Mouse (Mus musculus) testis, postnatal 14 days (tissue): ENCODE results near the gene Cacng4.
A peak's percentile ranks its signal among the peaks of the same experiment; 100 is the strongest.

Experiments
- DNase-seq: peaks from one replicate; pipeline ENCODE4 v3.0.0; 2021; ENCODE audit warnings: low spot score

The Cacng4 gene

DNA sequence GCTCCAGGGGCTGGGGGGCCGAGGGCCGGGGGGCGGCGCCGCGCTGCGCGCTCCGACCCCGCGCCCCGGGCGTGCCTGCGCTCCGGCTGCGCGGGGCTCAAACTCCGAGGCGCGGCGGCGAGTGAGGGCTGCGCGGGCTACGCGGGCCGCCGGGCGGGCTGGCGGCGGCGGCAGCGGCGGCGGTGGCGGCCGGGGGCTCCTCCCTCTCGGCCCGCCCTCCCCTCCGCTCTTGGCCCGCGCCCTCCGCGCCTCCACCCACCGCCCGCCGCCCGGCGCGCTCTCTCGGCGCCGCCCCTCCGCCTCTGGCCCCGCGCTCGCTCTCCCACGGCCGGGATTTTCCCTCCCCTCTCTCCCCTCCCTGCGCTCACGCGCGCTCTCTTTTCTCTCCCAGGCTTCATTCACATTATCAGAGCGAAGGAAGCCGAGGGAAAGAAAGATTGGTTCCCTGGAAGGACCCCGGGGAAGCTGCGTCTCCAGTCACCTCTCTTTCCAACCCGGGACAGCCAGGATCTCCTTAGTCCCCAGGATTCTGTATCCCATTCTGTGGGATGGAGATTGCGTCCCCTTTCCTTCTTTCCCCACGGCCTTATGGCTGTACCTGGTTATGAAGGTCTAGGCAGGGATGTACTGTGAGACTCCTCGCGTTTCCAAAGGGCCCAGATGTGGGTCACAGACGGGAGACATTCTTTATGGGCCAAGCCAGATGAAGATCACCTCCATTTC, at the start of gene Cacng4:
Gene Cacng4, minus strand, starts transcription at position 11 of the 723 bp plus-strand sequence.
- DNase-seq, result peak; percentile 38

DNA sequence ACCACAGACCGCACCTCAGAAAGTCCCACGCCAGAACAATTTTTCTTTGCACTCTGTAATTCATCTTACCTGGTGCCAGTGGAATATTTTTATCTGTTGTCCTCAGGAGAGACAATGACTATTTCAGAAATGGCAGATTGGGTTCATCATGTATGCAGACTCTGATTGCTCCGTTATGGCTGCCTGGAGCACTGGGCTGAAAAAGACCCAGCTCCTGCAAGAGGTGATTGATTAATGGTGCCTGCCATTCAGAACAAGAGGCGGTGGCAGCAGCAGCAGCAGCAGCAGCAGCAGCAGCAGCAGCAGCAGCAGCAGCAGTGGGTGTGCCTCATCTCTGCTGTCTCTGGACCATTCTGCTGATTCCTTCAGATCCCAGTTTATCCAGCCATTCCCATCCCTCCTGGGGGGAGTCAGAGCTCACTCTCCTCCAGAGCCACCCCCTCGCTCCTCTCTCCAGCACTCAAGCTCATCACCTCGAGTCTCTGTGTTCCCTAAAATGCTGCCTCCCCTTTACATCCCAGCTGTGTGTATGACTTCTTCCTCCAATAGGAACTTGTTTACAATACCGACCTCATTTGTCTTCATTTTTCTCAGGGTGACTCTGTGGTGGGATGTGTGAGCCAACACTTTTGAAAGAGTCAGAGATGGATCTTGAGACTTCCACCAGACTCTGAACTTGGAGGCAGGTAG, 39.1 kb upstream of the Cacng4 start:
- DNase-seq, result no peak

DNA sequence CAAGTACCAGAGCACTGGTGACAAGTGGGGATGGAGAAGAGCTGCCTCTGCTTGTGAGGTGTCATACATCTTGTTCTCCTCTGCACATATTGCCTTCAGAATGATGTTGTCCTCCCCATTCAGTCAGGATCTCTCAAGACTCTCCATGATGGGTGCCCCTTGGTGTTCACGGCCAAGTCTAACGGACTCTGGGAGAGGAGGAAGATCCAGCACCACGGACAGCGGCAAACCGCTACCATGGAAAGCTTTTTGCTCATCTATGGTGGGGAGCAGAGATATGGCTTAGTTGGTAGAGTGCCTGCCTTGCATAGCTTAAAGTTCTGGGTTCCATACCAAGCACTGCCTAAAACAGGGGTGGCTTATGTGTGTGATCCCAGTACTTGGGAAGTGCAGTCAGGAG, 22.8 kb upstream of the Cacng4 start:
- DNase-seq, result no peak

DNA sequence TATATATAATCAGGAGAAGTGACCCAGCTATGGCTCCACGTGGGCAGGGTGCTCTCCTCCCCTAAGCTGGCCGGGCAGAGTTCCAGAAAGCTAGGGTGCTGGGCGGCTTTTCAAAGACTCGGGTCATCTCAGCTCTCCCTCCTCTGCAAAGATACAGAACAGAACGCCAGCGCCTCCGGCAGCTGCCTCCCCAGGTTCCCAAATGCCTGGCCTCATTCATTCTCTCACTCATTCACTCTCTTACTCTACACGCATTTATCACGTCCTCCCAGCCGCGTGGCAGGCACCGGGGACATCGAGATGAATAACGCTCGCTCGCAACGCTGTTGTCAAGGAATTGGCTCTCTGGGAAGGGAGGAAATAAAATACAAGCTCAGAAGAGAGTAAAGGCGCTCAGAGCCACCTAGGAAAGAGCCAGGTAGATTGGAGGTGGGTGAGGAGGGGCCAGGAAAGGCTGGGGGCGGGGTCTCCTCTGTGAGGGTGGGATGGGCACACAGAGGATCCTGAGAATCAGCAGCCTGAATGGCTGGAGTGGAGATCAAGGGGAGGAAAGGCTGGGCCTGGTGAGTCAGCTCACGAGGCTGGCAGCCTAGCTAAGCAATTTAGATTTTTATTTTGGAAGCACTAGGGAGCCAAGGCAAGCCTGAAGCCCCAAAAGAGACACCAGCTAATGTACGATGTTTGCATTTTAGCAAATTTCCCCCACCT, 18.7 kb upstream of the Cacng4 start:
- no peak for DNase-seq

DNA sequence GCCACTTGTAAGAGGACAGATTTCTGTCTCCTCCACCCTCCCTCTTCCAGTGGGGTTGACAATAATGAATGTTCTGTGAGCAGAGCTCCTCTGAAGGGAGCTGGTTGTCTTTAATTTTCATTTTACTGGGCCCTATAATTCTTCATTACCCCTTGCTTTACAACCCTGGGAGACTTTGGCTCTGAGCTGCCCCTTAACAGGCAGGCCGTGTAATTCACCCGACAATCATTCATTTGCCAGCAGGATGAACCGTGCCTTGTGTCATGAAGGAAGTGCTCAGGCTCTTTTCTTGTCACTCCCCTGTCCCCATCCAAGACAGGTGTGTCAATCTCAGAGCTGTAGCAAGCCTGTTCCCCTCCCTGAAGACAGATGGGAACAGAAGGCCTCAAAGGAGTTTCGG, 18.1 kb upstream of the Cacng4 start:
- no peak for DNase-seq

DNA sequence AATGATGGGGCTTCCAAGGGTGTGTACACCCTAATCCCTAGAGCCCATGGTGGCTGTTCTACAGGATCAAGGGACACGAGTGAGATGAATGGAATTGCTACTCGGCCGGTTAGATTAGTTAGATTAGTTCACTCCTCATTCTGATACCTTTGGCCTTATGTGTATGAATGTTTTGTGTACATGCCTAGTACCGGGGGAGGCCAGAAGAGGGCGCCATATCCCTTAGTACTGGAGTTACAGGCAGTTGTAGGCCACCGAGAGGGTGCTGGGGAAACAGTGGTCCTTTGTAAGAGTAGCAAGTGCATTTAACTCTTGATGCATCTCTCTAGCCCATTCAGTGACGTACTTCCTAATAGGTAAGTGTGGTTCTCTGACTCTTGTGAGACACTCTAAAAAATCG, 14.2 kb upstream of the Cacng4 start:
- DNase-seq, result peak; percentile 39

DNA sequence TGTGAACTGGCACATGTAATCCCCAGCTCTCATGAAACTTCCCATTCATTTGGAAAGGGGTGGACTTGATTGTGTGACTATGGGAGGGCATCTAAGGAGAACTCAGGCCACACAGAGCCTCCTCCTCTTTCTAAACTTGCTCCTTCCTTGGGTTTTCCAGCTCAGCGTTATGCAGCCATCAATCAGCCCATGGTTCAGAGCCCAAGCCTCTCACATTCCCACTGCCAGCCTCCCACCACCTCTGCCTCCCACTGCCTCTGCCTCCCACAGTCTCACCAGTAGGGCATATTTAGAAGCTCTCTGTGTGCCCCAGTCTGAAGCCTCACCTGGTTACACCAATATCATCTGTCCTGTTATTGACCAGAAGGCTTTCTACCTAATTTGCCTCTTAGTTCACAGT, 11.7 kb upstream of the Cacng4 start:
- no peak for DNase-seq

DNA sequence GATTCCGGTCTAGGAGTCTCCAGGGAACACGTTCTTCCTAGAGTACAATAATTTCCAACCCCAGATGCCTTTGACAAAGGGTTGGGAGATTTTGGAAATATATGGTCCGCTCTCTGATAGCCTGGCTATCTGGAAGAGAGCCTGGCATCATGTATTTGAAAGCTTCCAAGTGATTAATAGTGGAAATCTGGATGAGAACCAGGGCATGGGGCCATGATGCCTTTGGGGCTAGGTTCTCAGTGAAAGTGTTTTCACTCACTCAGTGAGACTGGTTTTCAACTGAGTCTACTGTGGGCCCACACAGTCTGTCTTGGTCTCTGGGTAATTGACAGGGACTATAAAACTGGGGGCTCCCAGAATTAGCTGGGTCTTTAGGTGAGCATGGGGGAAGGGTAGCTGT, 7.6 kb upstream of the Cacng4 start:
- DNase-seq, result no peak

DNA sequence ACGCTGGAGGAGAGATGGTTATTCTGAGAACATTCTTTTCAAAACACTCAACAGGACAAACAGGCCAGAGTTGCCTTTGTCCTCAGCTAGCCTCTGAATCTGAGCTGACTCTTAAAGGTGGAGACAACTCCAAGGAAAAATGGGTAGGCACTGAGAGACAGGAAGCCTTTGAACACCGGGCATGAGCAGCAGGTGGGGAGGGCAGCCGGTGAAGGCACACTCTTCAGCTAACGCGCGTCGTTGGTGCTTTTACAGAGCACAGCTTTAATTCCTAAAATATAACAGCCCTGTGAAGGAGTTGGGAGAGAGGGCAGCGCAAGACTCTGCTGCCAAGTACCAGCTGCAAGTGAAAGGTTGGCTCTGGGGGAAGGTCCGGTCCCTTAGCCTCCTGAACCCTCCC, 5.0 kb upstream of the Cacng4 start:
- no peak for DNase-seq

DNA sequence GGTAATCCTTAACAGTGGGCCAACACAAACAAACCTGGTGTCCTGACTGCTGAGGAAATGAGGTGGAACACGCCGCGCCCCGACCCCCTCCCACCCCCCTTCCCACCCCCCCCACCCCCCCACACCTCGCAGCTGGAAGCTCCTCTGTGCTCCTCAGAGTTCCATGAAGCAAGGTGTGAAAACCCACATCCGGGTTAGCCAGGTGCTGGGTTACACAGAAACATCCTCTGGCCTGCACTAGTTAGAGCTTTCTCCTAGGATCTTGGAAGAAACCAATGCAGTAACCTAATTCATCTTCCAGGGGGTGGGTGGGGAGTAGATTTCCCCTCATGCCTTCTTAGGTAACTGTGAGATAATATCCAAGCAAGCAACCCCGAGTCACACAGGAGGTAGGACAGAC, 2.0 kb upstream of the Cacng4 start:
- no peak for DNase-seq

DNA sequence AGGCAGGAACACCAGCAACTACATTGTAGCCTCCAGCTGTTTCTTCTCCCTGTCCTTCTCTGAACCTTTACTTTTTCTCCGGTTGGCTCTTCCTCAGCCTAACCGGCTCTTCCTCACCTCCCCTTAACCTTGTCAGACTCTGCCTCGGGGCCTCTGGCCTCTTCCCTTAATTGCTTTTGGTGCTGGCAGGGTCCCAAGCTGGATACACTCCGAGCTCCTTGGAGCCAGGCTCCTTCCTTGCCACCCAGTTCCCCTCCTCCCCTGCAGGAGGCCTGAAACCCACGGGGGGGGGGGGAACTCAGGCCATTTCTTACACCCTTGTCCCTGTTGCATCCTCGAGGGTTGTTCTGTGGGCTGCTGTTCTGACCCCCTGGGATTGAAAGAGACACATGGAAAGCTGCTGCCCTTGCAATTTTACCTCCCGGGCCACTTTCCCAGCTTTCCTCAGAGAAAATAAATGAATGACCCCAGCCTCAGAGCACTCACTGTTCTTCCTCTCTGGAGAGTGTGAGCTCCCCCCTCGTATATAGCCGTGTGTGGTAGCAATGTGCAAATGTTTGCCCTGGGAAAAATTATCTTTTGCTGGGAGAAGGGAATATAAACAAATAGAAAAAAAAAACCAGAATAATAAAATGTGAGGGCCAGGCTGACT, 1.2 kb upstream of the Cacng4 start:
- peak; percentile 45 for DNase-seq

DNA sequence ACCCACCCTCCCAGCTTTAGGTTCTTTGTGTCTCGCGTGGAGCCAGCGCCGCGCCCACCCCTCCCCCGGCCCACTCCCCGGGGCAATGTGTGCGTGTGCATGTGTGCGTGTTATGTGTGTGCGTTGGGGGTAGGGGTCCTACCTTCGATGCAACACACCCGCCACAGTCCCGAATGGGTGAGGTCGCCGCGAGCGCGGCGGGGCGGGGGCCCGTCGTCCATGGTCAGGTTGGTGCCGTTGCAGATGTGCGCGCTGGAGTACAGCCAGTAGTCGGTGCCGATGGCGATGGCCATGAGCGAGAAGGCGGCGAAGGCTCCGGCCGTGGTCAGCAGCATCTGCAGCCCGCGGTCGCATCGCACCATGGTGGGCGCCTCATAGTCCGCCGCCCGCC, 259 bp downstream of the Cacng4 start:
- peak; percentile 25 for DNase-seq

DNA sequence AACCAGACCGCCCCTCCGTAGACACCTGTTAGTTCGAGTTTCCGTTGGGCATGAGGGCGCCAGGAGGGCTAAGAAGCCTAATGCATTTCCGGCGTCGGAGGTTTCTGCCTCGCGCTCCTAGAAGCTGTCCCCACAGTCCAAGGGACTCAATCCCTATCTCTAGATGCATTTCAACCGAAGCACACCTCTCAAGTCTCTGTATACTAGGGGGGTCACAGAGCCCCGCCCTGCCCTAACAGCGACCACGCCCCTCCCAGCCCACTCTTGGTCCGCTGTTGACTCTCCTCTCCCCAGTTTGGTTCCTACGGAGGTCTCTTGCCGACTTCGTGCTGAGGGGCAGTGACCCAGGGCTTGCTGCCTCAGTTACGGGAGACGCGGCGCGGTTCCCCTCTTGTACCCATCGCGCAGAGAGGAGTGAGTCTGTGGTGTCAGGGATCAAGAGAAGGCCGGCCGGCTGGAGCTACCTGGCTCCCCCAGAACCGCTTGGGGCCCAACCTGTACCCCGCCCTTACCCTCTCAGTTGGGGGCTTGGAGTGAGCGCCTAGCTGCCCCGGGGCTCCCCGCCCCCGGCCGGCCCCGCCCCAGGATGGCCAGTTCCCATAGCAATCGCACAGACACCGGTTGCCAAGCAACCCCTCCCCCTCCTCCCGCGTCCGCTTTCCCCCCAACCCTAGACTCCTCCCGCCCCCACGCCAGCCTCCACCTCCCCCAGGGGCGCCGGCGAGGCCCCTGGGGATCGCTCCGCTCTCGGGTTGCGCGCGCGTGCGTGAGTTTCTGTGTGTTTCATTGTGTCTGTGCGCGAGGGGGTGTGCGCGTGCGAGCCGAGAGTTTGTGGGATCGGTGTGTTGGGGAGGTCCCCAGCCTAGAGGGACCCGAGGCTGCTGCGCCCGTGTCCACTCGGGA, 906 bp downstream of the Cacng4 start:
- peak; percentile 44 for DNase-seq

DNA sequence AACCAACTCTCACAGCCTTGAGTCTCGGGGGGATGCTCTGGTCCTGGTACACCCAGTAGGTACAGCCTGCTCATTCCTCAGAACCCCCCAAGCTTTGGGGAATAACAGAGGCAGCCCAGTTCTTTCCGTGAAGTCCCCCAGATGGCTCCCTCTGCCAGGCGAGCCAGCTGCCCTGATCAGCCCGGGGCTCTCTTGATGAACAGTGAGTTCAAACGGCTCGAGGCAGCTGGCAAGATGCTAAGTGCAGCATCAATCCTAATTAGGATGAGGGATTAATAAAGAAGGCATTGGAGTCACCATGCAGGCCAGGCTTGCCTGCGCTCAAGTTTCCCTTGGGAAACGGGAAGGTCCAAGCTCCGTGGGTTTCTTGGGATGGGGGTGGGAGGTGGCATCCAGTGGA, 2.2 kb downstream of the Cacng4 start:
- no peak for DNase-seq

DNA sequence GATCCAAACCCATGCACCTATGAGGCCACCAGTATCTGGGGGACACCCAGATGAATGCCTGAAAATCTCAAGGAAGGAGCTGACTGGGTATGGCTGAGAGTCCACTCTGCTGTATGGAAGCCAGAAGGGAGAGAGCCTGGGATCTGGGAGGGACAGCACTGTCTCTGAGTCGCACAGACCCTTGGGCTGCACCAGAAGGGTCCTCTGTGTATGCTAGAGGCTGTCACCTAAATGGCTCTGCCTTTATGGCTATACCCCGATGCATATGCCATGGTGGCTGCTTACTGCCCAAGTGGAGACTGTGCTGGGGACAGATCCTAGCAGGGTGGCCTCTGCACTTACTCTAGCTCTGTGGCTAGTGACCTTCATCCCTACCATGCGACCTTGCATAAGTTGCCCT, 8.6 kb downstream of the Cacng4 start:
- DNase-seq, result no peak

DNA sequence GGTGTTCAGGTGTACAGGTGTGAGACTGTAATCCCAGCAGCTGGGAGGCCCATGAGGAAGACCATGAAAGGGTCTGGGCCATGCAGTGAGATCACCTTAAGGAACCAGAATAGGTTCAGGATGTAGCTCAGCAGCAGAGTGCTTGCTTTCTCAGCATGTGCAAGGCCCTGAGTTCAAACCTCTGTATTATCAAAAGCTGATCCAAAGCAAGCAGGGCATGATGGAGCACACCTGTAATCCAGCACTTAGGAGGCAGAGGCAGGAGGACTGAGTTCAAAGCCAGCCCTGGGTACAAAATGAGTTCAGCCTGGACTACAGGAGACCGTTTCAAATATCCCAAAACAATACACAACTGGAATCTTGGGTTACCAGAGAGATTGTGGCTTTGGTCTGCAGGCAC, 9.1 kb downstream of the Cacng4 start:
- no peak for DNase-seq

DNA sequence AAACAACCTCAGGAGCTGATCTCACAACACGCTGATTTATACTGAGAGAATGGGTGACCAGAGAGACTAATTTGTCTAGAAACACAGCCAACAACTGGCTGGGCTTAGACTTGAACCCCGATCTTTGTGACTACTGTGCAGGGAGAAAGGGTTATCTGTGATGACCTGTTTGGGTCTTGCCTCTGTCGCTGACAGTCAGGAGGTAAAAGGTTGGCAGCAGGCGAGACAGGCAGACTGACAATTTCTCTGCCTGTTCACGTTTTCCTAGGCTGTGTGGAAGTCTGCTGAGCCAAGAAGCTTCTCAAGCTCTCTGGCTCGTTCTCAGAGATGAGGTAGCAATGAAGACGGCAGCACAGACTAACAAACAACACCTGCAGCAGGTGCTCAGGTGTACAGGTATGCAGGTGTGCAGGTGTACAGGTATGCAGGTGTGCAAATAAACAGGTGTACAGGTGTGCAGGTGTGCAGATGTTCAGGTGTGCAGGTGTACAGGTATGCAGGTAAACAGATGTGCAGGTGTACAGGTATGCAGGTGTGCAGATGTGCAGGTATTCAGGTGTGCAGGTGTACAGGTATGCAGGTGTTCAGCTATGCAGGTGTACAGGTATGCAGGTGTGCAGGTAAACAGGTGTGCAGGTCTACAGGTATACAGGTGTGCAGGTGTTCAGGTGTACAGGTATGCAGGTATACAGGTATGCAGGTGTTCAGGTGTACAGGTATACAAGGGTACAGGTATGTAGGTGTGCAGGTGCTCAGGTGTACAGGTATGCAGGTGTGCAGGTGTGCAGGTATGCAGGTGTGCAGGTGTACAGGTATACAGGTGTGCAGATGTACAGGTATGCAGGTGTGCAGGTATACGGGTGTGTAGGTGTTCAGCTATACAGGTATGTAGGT, 10.2 kb downstream of the Cacng4 start:
- DNase-seq, result no peak

DNA sequence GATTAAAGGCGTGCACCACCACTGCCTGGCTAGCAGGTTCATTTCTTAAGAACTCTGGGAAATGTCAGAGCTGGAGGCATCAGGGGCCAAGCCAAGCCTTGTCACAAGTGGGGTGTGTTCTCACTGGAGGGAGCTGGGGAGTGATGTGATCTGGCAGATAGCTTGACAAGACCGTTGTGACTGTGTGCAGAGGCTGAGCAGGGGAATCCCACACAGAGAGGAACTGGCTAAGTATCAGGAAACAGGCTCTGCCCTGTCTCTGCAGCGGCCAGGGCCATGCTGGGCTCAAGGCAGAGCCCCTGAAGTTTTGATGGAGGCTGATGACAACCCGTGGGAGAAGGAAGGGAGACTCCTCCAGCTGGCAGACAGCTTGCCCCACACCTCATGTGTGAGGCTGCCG, 11.8 kb downstream of the Cacng4 start:
- no peak for DNase-seq

DNA sequence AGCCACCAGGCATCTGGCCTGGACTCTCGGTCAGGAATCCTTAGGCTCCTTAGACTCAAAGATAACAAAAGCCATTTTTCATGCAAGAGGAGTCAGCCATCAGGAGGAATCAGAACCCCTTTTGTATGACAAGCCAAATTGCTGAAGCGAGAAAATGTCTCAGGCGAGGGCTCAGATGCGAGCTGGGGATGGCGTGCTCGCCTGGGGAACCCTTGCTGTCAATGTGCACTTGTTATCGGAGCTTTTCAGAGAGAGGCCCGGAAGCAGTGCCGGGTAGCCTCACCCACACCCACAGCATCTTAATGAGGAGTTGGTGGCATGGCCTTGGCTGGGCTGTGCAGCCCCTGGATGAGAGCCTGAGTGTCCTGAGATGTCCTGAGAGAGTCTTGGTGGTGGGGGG, 15.5 kb downstream of the Cacng4 start:
- no peak for DNase-seq

DNA sequence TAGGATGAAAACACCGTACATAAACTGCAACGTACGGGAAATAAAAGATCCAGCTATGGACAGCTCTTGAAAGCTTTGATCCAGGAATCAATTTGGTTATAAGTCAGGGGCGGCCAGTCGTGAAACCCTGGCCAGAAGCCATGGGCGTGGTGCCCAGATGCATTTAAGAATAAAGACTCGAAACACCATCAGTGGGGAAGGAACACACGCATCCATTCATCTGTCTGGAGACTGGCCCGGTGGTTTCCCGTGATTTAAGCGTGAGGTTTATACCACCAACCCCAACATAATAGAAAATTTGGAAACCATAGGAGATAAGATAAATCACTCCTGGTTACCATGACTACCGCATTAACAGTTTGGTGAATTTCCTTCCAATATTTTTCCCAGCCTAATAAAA, 16.9 kb downstream of the Cacng4 start:
- no peak for DNase-seq

DNA sequence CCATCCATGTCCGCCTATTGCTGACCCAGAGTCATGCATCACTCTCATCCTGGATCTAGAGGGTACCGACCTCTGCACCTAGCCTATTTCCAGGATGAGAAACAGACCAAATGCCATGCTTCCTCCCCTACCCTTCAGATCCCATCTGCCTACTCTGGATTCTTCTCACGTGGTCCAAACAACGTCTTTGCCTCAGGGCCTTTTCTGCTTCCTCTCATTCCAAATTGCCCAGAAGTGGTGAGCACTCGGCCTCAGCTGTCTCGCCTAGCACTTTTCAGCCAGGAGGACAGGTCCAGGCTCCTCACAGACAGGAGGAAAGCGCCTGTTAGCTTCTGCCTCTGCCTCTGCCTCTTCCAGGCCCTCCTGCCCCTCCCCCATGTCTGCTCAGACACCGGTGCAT, 21.0 kb downstream of the Cacng4 start:
- DNase-seq, result no peak
